Mouse (Mus musculus): Measurements from ENCODE around the gene Olfr750. TPM values are rescaled to one million over a fixed set of nuclear protein-coding genes. Genes with fewer than 3 reads are reported as not detected.
A peak's percentile ranks its signal among the peaks of the same experiment; 100 is the strongest.

Olfr750 gene
- total RNA-seq, 4 experiments from 2014 or later, result not detected

DNA sequence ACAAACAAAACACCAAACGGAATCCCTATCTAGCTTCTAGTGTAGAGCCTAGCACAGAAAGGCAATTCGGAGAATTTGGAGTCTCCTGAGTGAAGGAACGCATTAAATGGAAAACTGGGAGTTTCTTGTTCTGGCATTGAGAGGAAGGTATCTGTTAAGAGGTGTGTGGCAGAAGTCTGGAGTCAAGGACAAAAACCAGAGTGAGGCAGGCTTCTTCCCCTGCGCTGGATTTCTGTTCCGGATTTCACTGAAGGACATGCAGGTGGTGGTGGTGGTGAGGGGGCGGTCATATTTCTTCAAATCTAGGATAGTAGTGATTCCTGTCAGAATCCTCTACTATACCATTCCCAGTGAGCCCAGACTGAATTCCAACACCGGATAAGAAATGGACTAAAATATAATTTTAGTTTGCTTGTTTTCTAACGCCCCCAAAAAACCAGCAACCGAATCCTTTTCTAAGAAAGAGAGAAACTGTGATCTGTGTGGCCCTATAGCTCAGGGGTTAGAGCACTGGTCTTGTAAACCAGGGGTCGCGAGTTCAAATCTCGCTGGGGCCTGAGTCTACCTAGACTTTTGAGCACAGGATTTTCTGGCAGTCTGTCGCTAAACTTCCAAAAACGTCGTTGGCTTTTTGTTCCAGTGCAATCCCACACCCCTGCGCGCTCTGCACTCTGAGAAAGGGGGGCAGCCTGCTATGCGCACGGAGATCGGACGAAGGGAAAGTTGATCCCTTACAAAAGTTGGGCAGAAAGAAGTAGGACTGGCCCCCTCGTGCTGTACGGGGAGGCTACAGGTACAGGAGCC, 14.1 kb upstream of the Olfr750 start:
- peak; percentile 77 to 91 for DNase-seq (ENCODE audit: low spot score in 2 of 2)

DNA sequence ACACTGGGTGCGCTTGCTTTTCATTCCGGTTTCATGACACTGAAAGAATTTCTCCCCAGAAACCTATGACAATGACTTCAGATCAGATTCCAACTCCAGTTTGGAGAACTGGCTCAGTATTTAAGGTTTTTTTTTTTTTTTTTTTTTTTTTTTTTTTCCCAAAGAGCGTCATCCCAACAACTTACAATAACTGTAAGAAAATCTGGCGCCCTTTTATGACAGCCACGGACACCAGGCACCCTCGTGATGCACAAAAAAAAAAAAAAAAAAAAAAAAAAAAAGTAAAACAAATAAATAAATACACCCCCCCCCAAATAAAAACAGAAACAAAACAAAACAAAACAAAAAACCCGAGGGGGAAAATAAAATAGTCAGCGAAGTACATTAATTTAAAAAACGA, 13.5 kb upstream of the Olfr750 start:
- no peak for DNase-seq (ENCODE audit: low spot score in 2 of 2)

DNA sequence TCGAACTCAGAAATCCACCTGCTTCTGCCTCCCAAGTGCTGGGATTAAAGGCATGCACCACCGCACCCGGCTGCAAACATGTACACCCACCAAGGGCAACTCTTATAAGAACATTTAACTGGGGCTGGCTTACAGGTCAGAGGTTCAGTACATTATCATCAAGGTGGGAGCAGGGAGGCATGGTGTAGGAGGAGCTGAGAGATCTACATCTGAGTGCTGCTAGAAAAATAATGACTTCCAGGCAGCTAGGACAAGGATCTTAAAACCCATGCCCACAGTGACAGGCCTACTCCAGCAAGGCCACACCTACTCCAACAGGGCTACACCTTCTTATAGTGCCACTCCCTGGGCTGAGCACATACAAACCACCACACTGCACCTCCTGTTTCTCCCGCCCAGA, 11.7 kb upstream of the Olfr750 start:
- no peak for DNase-seq (ENCODE audit: low spot score in 2 of 2)

GRCm38 (mm10) chr14:51085086-51085485, 10.9 kb upstream of the Olfr750 start:
- no peak for DNase-seq (ENCODE audit: low spot score in 2 of 2)

- DNase-seq (ENCODE audit: low spot score in 2 of 2), result no peak
Measured at GRCm38 (mm10) chr14:51083805-51084204, 9.6 kb upstream of the Olfr750 start.

- peak in 1 of 2 experiments; percentile 59 for DNase-seq (ENCODE audit: low spot score in 2 of 2)
Measured at GRCm38 (mm10) chr14:51082599-51083581, 8.7 kb upstream of the Olfr750 start.

GRCm38 (mm10) chr14:51081035-51081434, 6.8 kb upstream of the Olfr750 start:
- DNase-seq (ENCODE audit: low spot score in 2 of 2), result no peak

GRCm38 (mm10) chr14:51079180-51079579, 4.9 kb upstream of the Olfr750 start:
- DNase-seq (ENCODE audit: low spot score in 2 of 2), result no peak

DNA sequence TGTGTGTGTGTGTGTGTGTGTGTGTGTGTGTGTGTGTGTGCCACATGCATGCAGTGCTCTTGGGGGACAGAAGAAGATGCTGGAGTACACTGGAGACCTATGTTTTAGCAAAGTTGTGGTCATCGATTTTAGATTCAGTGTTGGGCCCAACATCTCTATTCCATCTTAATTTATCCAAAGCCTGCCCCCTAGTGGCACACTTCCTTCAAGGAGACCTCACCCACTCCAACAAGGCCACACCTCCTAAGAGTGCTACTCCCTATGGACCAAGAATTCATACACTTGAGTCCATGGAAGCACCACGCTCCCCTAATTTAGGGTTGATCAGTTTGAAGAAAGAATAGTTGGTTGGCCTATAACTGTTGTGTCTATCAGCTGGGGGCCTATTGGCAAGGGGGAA, 4.6 kb downstream of the Olfr750 start:
- no peak for DNase-seq (ENCODE audit: low spot score in 2 of 2)

- no peak for DNase-seq (ENCODE audit: low spot score in 2 of 2)
Measured at GRCm38 (mm10) chr14:51068956-51069355, 5.3 kb downstream of the Olfr750 start.

DNA sequence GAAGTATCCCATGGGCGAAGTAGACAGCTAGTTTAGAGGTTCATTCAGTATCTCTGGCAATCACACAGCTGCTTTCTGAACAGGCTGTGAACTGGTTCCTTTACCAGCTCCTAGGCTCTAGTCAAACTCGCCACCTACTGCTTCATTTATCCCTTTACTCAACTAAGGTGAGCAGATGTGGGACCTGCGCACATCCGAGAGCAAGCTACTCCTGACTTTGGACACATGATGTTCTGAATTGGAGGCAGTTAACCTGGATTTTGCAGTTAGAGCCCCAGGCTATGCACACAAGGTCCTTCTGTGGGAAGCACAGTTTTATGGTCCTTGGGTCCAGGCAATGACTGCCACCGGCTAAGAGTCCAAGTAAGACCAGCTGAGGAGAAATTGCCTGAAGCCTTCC, 13.5 kb downstream of the Olfr750 start:
- DNase-seq (ENCODE audit: low spot score in 2 of 2), result no peak

- no peak for DNase-seq (ENCODE audit: low spot score in 2 of 2)
Measured at GRCm38 (mm10) chr14:51057401-51057831, 16.8 kb downstream of the Olfr750 start, which contains the start of gene Rnase12. Gene Rnase12 (minus strand): TSS chr14:51057661.

DNA sequence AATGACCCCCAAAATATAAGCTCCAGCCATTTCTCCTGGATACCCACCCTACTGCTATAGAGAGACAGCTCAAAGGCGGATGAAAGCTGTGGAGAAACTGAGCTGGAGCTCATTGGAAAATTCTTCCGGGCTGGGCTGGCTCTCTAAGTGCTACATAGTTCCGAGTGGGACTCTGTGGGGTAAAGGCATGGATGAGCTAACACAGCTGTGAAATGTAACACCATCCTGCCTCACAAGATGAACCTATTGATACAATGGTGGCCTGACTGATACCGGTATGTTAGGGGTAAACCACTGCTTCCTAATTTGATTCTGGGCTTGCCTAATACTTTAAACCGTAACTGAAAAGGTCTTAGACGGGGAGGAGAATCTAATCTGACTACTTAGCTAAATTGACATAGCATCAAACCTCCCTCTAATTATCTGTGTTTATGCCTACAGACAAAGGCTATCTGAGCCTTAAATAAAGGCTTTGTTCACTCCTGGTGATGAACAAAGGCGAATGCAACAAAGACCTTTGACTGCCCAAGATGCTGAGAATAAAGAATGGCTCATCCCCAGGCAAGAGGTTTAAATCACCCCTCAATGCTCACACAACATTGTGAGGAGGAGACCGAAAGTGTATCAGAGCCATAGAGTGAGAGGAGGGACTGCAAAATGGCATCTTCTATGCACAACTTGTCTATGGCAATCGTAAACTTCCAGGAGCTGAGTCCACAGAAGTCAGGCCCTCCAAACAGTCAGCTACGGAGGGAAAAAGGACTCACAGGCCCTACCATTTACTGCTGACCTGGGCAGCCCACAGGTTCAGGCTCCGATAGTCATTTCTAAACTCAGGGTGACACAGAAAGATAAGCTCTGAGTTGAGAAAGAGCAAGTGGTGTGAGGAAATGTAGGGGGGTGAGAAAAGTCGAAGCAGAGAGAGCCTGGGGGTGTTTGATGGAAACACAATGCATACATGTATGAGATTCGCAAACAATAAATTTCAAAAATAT, 19.7 kb downstream of the Olfr750 start:
- no peak for DNase-seq (ENCODE audit: low spot score in 2 of 2)

DNA sequence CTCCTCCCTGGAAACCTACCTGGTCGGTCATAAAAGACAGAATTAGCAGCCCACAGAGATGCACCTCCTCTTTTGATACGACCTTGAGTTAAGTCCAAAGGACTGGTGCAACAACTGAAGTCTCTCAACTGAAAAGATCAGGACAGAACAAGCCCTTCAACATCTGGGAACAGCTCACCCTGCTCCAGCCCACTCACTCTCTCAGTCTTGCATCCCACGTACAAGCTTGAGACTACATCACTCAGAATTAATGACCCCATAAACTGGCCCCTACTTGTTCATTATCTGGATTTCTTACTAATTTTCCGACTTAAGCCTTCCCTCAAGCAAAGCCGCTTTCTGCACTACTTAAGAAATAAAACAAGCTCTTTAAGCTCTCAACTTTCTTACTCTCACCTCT, 21.1 kb downstream of the Olfr750 start:
- no peak for DNase-seq (ENCODE audit: low spot score in 2 of 2)

GRCm38 (mm10) chr14:51051941-51052340, 22.3 kb downstream of the Olfr750 start:
- DNase-seq (ENCODE audit: low spot score in 2 of 2), result no peak

DNA sequence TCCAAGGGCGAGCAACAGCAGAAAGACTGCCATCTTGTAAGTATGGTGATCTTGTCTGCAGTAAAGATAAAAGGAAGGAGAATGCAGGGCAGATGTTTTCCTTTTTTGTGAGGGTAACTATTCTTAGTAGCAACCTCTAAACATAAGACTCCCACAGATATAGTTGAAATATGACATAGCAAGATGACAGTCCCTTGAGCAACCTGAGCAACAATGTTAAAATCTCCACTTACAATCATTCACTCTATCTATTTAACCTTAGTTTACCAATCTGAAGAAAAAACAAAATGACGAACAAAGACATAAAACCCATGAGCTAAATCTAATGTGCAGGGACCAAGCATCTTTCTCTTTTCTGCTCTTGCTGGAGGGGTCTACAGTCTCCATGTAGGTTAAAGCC, 24.2 kb downstream of the Olfr750 start, which contains the start of gene Rnase11:
TSS of gene Rnase11 (minus strand) at position 101 of the 400 bp plus-strand sequence.
- no peak for DNase-seq (ENCODE audit: low spot score in 2 of 2)

GRCm38 (mm10) chr14:51047846-51048245, 26.4 kb downstream of the Olfr750 start:
- DNase-seq (ENCODE audit: low spot score in 2 of 2), result no peak

DNA sequence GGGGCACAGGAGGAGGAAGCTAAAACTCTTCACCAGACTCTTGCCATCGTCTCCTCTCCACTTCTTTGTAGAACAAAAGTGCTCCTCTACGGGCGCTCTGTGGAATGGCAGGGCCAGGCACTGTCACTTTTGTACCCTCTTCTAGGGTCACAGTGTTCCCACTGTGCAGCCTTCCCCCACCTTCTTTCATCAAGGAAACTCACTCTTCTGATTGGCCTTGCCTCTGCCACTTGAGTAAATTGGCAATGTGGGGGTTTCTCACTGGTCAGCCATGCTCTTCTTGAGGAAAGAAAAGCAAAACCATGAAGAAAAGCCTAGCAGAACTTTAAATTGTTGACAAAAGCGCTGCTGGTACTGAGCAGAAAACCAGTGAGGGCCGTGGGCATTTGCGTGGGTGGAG, 32.5 kb downstream of the Olfr750 start, which contains the start of gene Rnase9:
TSS of gene Rnase9 (minus strand) at position 101 of the 400 bp plus-strand sequence.
- no peak for DNase-seq (ENCODE audit: low spot score in 2 of 2)

DNA sequence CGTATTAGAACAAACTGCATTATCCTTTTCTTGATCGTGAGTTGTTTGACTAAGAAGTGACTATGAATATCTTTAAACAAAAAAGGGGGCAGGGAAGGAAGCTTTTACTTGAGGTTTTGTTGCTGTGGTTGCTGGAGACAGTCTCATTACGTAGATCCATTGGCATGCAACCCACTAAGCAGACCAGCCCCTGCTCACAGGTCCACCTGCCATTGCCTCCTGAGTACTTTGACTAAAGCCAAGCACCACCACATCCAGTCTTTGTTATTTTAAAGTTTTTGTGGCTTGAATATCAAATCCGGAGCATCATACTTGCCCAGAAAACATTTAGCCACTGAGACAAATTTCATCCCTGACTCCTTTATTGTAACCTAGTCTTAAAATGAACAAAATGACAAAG, 38.0 kb downstream of the Olfr750 start:
- DNase-seq (ENCODE audit: low spot score in 2 of 2), result no peak

GRCm38 (mm10) chr14:51035206-51035605, 39.0 kb downstream of the Olfr750 start:
- DNase-seq (ENCODE audit: low spot score in 2 of 2), result no peak

Data from left cerebral cortex, adult 8-10 months (tissue).